Mouse (Mus musculus): ENCODE data around the gene Clstn1.

DNA sequence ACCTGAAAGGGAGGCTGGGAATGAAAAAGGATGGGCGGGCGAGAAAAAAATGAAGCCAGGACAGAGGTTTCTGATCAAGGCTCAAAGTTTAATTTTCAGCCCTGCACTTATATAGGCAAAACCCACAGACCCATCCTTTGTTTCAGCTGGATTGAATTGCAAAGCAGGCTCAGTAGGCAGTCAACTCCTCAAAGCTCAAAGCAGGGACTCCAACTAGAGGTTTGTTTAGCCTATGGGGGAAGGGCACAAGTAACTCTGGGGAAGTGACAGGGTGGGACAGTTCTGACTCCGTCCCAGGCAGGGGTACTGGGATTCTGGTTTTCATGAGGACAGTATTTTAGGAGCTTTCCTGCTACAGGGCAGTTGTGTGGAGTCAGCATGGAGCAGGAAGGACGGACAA is 35.0 kb downstream of the Clstn1 start:
- TF ChIP-seq CHD1 (IDR thresholded peaks at IDR 0.05; ENCODE audit: low read depth, low read length) (no peak), CTCF (IDR thresholded peaks at IDR 0.05 in 2 of 3, conservative IDR thresholded peaks at IDR 0.05 in 1 of 3; ENCODE audit: control insufficient read depth in 1 of 3, insufficient read depth in 1 of 3, low read depth in 2 of 3, low read length in 3 of 3, poor library complexity in 1 of 3, severe bottlenecking in 1 of 3) (no peak), TAL1 (IDR thresholded peaks at IDR 0.05; ENCODE audit: low read length) (no peak), MXI1 (IDR thresholded peaks at IDR 0.05; ENCODE audit: low read depth, low read length) (no peak), MAFK (IDR thresholded peaks at IDR 0.05; ENCODE audit: borderline replicate concordance, low read depth, low read length) (no peak), CHD2 (IDR thresholded peaks at IDR 0.05; ENCODE audit: low read length) (no peak), MAX (IDR thresholded peaks at IDR 0.05; ENCODE audit: low read length) (no peak), GATA1 (IDR thresholded peaks at IDR 0.05; ENCODE audit: low read depth, low read length) (no peak), TBP (IDR thresholded peaks at IDR 0.05; ENCODE audit: low read depth, low read length) (no peak), USF1 (IDR thresholded peaks at IDR 0.05; ENCODE audit: low read depth, low read length) (no peak), E2F4 (IDR thresholded peaks at IDR 0.05; ENCODE audit: borderline replicate concordance, low read depth, low read length) (no peak)
